In the genomic region with DNA sequence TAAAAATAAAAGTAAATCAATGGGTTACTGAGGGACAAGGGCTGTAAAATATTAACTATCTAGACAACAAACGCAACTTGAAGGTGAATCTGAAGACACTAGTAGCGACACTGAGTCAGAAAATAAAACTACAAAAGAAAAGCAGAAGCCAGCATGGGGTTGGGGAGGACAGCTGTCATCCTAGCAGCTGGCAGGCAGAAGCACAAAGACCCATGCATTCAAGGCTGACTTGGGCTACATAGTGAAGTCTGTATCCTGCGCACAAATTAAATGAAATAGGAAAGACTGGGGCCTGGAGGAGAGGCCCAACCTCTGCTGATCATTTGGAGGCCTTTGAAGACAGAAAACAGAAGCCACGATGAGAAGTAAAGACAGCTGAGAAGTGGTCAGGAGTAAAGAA, we compare ENCODE assay signal across 14 mouse cellular contexts.
DNase-seq lines count a peak whose midpoint lies in the region; ATAC-seq and TF ChIP-seq lines count a peak whose summit lies in the region.
"Had no signal": no experiment of that assay in that cellular context is flagged by ENCODE, and none has a peak within 500 bp of the region (broad histone marks: within the 10 kb centered on the region; RNA-seq: fewer than 3 reads in every experiment).

No protein-coding gene starts in this region.

- H3K9me3 ChIP-seq in limb, embryonic 12.5 days, result peaks cover 10% of the 10 kb centered on the region; the same call in 1 of the 2 replicates
- H3K9me3 ChIP-seq in limb, embryonic 10.5 days (replicated peaks), result no peaks in the 10 kb centered on the region
- H3K9me3 ChIP-seq in forebrain, postnatal 0 days (ENCODE audit: low read length), result no peaks in the 10 kb centered on the region
- H3K9me3 ChIP-seq in midbrain, embryonic 10.5 days (replicated peaks), result 0 out of 2 replicates have a peak, but pooled peaks cover 5% of the 10 kb centered on the region
- no peaks in the 10 kb centered on the region for H3K9me3 ChIP-seq in neural tube, embryonic 15.5 days (replicated peaks)
- H3K9me3 ChIP-seq: kidney, embryonic 15.5 days had no signal

- 72% methylated on average over 4 of the region's 4 CpGs for WGBS in limb, embryonic 12.5 days
- 78% methylated on average over 4 of the region's 4 CpGs for WGBS in limb, embryonic 10.5 days
- 52% methylated on average over 4 of the region's 4 CpGs for WGBS in forebrain, postnatal 0 days
- WGBS in midbrain, embryonic 10.5 days, result 62% methylated on average over 4 of the region's 4 CpGs
- 23% methylated on average over 4 of the region's 4 CpGs for WGBS in neural tube, embryonic 15.5 days

- H3K4me1 ChIP-seq in limb, embryonic 12.5 days (replicated peaks), result peaks cover 17% of the 10 kb centered on the region
- peaks cover 10% of the 10 kb centered on the region; the same call in 1 of the 2 replicates for H3K4me1 ChIP-seq in limb, embryonic 10.5 days
- H3K4me1 ChIP-seq in forebrain, postnatal 0 days (ENCODE audit: insufficient read depth), result no peaks in the 10 kb centered on the region
- peaks cover 23% of the 10 kb centered on the region for H3K4me1 ChIP-seq in midbrain, embryonic 10.5 days
- H3K4me1 ChIP-seq in neural tube, embryonic 15.5 days, result peaks cover 23% of the 10 kb centered on the region

- H3K27me3 ChIP-seq in limb, embryonic 12.5 days, result no peaks in the 10 kb centered on the region
- H3K27me3 ChIP-seq in limb, embryonic 10.5 days (ENCODE audit: low read depth, poor library complexity, severe bottlenecking), result no peaks in the 10 kb centered on the region
- no peaks in the 10 kb centered on the region for H3K27me3 ChIP-seq in forebrain, postnatal 0 days (ENCODE audit: insufficient read depth, low read length)
- H3K27me3 ChIP-seq in midbrain, embryonic 10.5 days (ENCODE audit: low read depth, poor library complexity, severe bottlenecking), result no peaks in the 10 kb centered on the region
- H3K27me3 ChIP-seq in neural tube, embryonic 15.5 days (replicated peaks), result no peaks in the 10 kb centered on the region
- H3K27me3 ChIP-seq: kidney, embryonic 15.5 days; Patski had no signal

- H3K4me3 ChIP-seq in limb, embryonic 12.5 days (replicated peaks), result no peak overlapping the region
- H3K4me3 ChIP-seq in limb, embryonic 10.5 days, result no peak overlapping the region
- H3K4me3 ChIP-seq in forebrain, postnatal 0 days (ENCODE audit: low read depth, low read length), result no peak overlapping the region
- H3K4me3 ChIP-seq in midbrain, embryonic 10.5 days, result no peak overlapping the region
- no peak overlapping the region for H3K4me3 ChIP-seq in neural tube, embryonic 15.5 days (replicated peaks)
- H3K4me3 ChIP-seq: kidney, embryonic 15.5 days had no signal

- H3K9ac ChIP-seq in limb, embryonic 12.5 days (replicated peaks), result no peak overlapping the region
- H3K9ac ChIP-seq in forebrain, postnatal 0 days, result no peak overlapping the region
- no peak overlapping the region for H3K9ac ChIP-seq in neural tube, embryonic 15.5 days (replicated peaks)
- H3K9ac ChIP-seq: kidney, embryonic 15.5 days had no signal

- ATAC-seq in limb, embryonic 12.5 days (ENCODE audit: insufficient number of reproducible peaks, insufficient read depth, low FRiP score, low TSS enrichment, low read depth), result no peak
- peak; percentile 48; the same call in 1 of the 2 replicates for ATAC-seq in forebrain, postnatal 0 days
- ATAC-seq in neural tube, embryonic 15.5 days (ENCODE audit: low FRiP score), result no peak
- ATAC-seq: Patski had no signal

- peaks cover 16% of the 10 kb centered on the region; the same call in 1 of the 2 replicates for H3K36me3 ChIP-seq in limb, embryonic 12.5 days
- peaks cover 12% of the 10 kb centered on the region; the same call in 1 of the 2 replicates for H3K36me3 ChIP-seq in limb, embryonic 10.5 days
- no peaks in the 10 kb centered on the region for H3K36me3 ChIP-seq in forebrain, postnatal 0 days (ENCODE audit: insufficient read depth)
- peaks cover 13% of the 10 kb centered on the region for H3K36me3 ChIP-seq in midbrain, embryonic 10.5 days
- H3K36me3 ChIP-seq in neural tube, embryonic 15.5 days, result no peaks in the 10 kb centered on the region

- TF ChIP-seq CTCF in forebrain, postnatal 0 days (IDR thresholded peaks at IDR 0.05; ENCODE audit: low read depth), result no peak

- H3K4me2 ChIP-seq in limb, embryonic 12.5 days, result no peak overlapping the region
- no peak overlapping the region for H3K4me2 ChIP-seq in forebrain, postnatal 0 days (ENCODE audit: low read depth)
- no peak overlapping the region for H3K4me2 ChIP-seq in neural tube, embryonic 15.5 days
- H3K4me2 ChIP-seq: kidney, embryonic 15.5 days had no signal

- 0 out of 2 replicates have a peak overlapping the region, but pooled peaks have one; percentile 25 for H3K27ac ChIP-seq in limb, embryonic 12.5 days
- H3K27ac ChIP-seq in limb, embryonic 10.5 days, result no peak overlapping the region
- H3K27ac ChIP-seq in forebrain, postnatal 0 days (ENCODE audit: low read depth, low read length), result no peak overlapping the region
- peak overlapping the region; percentile 69 for H3K27ac ChIP-seq in midbrain, embryonic 10.5 days (replicated peaks)
- H3K27ac ChIP-seq in neural tube, embryonic 15.5 days (replicated peaks), result 0 out of 2 replicates have a peak overlapping the region, but pooled peaks have one; percentile 28
- H3K27ac ChIP-seq: kidney, embryonic 15.5 days had no signal

- no peak for DNase-seq in limb, embryonic 10.5 days (ENCODE audit: low spot score)
- DNase-seq in forebrain, postnatal 0 days, result no peak
- DNase-seq in midbrain, embryonic 10.5 days (ENCODE audit: low spot score), result no peak
- DNase-seq in gastrocnemius, adult 18-20 months (ENCODE audit: low spot score), result no peak
- no peak for DNase-seq in thymus, adult 18-20 months
- no peak for DNase-seq in kidney, adult 18-20 months
- DNase-seq: adrenal gland, adult 2 months; liver; lung, postnatal 14 days; right cerebral cortex, postnatal 14 days had no signal

Comparison
In these comparisons a context has a peak if more than half of its experiments do, and no peak if none do; other contexts are left out.
1. H3K27ac ChIP-seq: peak in limb, embryonic 12.5 days (single experiment), midbrain, embryonic 10.5 days (single experiment) and neural tube, embryonic 15.5 days (single experiment); none in limb, embryonic 10.5 days (single experiment) and forebrain, postnatal 0 days (single experiment).